Mouse (Mus musculus) MEL (cell line): ENCODE data around the gene Erf.

Experiments
- CTCF ChIP-seq, 3 experiments: IDR thresholded peaks in 2 of 3; conservative IDR thresholded peaks in 1 of 3; 2 replicates each; pipeline ENCODE4 v1.5.1; 2011 to 2012; ENCODE audit warnings: low read length in 3 of 3, low read depth in 2 of 3, mild to moderate bottlenecking in 2 of 3, improper control_type of control experiment in 1 of 3, inconsistent platforms in 1 of 3, mixed read lengths in 1 of 3, moderate library complexity in 1 of 3; ENCODE audit not compliant: control insufficient read depth in 1 of 3, insufficient read depth in 1 of 3, poor library complexity in 1 of 3, severe bottlenecking in 1 of 3
- ELF1 ChIP-seq: IDR thresholded peaks from 2 replicates; pipeline ENCODE4 v1.6.1; 2014; ENCODE audit warnings: low read depth, mild to moderate bottlenecking, inconsistent platforms, low read length, improper control_type of control experiment, moderate library complexity
- GATA1 ChIP-seq: IDR thresholded peaks from 2 replicates; pipeline ENCODE4 v1.6.1; 2011; ENCODE audit warnings: low read depth, low read length, improper control_type of control experiment
- MXI1 ChIP-seq: IDR thresholded peaks from 2 replicates; pipeline ENCODE4 v1.6.1; 2011; ENCODE audit warnings: mild to moderate bottlenecking, low read depth, low read length, improper control_type of control experiment
- POLR2A ChIP-seq, 2 experiments: IDR thresholded peaks; 2 replicates each; pipeline ENCODE4 v1.6.1; 2011 to 2012; ENCODE audit warnings: low read length in 2 of 2, mild to moderate bottlenecking in 2 of 2, control low read depth in 1 of 2, improper control_type of control experiment in 1 of 2, low read depth in 1 of 2, moderate library complexity in 1 of 2; ENCODE audit not compliant: control insufficient read depth in 1 of 2, insufficient read depth in 1 of 2, poor library complexity in 1 of 2
- POLR2AphosphoS2 ChIP-seq: IDR thresholded peaks from 2 replicates; pipeline ENCODE4 v1.6.1; 2011; ENCODE audit warnings: low read length, improper control_type of control experiment
- RCOR1 ChIP-seq: IDR thresholded peaks from 2 replicates; pipeline ENCODE4 v1.6.1; 2012; ENCODE audit warnings: low read depth, mild to moderate bottlenecking, inconsistent platforms, low read length, improper control_type of control experiment

- TF ChIP-seq MXI1, result no peak
- TF ChIP-seq POLR2AphosphoS2, result no peak
- no peak for TF ChIP-seq CTCF (IDR thresholded peaks at IDR 0.05 in 2 of 3, conservative IDR thresholded peaks at IDR 0.05 in 1 of 3; ENCODE audit: control insufficient read depth in 1 of 3, insufficient read depth in 1 of 3, low read depth in 2 of 3, low read length in 3 of 3, poor library complexity in 1 of 3, severe bottlenecking in 1 of 3)
- TF ChIP-seq ELF1, result no peak
- no peak for TF ChIP-seq RCOR1
- TF ChIP-seq POLR2A (IDR thresholded peaks at IDR 0.05; ENCODE audit: control insufficient read depth in 1 of 2, insufficient read depth in 1 of 2, low read depth in 1 of 2, low read length in 2 of 2, poor library complexity in 1 of 2), result no peak
- no peak for TF ChIP-seq GATA1
Measured at GRCm38 (mm10) chr7:25246079-25246758, 4.3 kb downstream of the Erf start.
